Mouse (Mus musculus): ENCODE data around the gene Tmem110.

The Tmem110 gene

DNA sequence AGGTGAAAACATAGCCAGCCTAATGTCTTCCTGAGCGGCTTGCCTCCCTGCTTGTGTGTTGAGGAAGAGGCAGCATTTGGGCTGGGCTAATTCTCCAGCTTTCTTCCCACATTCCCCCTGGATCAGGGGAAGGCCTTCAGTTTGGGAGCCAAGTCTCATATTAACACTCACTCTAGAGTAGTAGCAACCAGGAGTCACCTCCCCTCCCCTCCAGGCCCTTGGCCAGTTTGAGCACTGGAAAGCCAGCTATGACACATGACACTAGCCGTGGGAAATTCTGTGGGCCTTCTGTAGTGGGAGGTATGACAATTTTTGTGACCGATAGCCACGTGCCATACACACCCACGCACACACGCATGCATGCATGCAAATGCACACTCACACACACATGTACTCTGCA, 80.6 kb downstream of the Tmem110 start:
- peak in 1 of 2 experiments; percentile 42 for DNase-seq

GRCm38 (mm10) chr14:30907814-30908265, 82.5 kb downstream of the Tmem110 start:
- peak; percentile 82 to 90 for DNase-seq

DNA sequence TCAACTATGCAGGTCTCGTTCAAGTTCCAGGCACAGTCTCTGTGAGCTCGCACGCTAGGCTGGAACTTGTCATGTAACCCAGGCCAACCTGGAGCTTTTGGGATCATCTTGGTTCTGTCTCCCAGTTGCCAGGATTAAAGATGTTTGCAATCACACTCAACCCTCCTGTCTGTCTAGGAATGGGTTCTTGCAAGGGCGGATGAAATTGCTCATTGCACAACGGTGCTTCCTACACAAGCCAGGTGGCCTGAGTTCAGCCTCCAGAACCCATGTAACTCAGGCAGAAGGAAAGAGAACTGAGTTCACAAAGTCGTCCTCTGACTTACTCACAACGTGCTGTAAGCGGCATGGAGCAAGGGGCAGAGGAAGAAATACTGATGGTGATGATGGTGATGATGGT, 85.8 kb downstream of the Tmem110 start:
- peak in 1 of 2 experiments; percentile 57 for DNase-seq

DNA sequence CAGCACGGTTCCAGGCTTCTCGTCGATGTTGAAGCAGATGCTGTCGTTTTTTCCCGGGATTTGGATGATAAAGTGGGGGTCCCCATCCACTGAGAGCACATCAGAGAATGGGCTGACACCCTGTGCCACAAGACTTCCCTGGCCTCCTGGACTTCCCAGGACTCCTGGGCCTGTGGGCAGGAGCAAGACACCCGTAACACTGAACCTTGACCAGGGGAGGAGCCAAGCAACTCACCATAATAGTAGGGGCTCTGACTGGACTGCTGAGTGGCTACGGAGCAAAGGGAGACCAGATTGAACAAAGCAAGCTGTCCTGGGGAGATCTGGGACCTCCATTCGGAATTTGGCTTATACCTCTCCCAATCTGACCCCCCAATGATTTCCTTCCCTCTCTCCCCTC, 87.3 kb downstream of the Tmem110 start:
- no peak for DNase-seq

- no peak for DNase-seq
These were observed 88.0 kb downstream of the Tmem110 start for GRCm38 (mm10) chr14:30913404-30913803.

DNA sequence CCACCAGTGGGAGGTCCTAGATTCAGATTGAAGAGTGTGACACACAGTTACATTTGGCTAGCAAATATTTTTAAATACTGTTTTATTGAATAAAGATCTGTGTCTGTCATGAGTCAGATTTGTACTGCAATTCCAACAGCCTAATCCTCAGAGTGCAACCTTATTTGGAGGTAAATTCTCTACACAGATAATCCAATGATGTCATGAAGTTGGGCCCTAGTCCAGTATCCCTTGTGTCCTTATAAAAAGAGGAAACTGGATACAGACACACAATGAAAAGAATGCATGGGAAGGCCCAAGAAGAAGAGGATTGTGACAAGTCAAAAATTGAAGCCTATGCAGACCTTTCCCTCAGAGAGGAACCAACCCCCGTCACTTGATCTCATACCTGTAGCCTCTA, 91.1 kb downstream of the Tmem110 start:
- DNase-seq = no peak

GRCm38 (mm10) chr14:30922053-30922670, 96.8 kb downstream of the Tmem110 start:
- DNase-seq = no peak

- no peak for DNase-seq
These were observed 98.2 kb downstream of the Tmem110 start, which contains the start of gene Itih3 for GRCm38 (mm10) chr14:30923375-30924105. TSS of gene Itih3 (minus strand) at chr14:30923760.

DNA sequence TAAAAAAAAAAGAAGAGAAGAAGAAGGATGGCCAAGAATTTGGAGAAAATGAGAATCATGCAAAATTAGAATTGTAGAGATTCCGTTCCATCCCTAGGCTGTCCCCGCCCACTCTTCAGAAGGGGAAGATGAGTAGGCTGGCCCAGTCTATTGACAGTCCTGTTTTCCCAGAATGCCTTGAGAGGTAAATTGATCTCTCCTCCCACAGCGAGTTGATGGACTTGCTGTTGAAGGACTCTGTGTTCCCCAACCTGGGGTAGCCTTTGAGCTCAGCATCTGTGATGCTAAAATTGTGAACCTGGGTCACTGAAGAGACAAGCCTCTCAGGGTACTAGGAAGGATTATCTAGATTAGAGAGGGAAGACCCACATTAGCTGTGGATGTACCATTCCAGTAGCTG, 100.1 kb downstream of the Tmem110 start:
- no peak for DNase-seq
